Mouse (Mus musculus) stomach, embryonic 16.5 days (tissue): ENCODE measurements around the gene Gm10413. TPM values are rescaled to one million over a fixed set of nuclear protein-coding genes. Genes with fewer than 3 reads are reported as not detected.
"Not testable (repeated sequence)": the region's sequence is repeated elsewhere in the genome, so short reads cannot be mapped to it uniquely, and the experiment has no call there.

Source experiments
- ATAC-seq: fragments of 200-750 bp; cut with Nextera tagmentation; 2 replicates; pipeline ENCODE4 v1.8.0; 2017; ENCODE audit warnings: moderate number of reproducible peaks, moderate TSS enrichment; ENCODE audit not compliant: insufficient read depth, low FRiP score
- H3K27ac ChIP-seq: fragments of 300-500 bp; sonication (generic); 2 replicates; pipeline ENCODE4 v1.5.1; 2014; ENCODE audit warnings: low read length
- H3K27me3 ChIP-seq: fragments of 300-500 bp; sonication (generic); 2 replicates; pipeline ENCODE4 v1.6.1; 2014; ENCODE audit warnings: low read length, control low read depth, mixed read lengths; ENCODE audit not compliant: control insufficient read depth, insufficient read depth
- H3K36me3 ChIP-seq: fragments of 300-500 bp; sonication (generic); 2 replicates; pipeline ENCODE4 v1.6.1; 2014; ENCODE audit warnings: low read length; ENCODE audit not compliant: control insufficient read depth, insufficient read depth
- H3K4me1 ChIP-seq: fragments of 300-500 bp; sonication (generic); 2 replicates; pipeline ENCODE4 v1.6.1; 2014; ENCODE audit warnings: low read length, control low read depth, mixed read lengths; ENCODE audit not compliant: control insufficient read depth, insufficient read depth
- H3K4me2 ChIP-seq: fragments of 300-500 bp; sonication (generic); 2 replicates; pipeline ENCODE4 v1.6.1; 2014; ENCODE audit warnings: low read depth, low read length, mixed read lengths
- H3K4me3 ChIP-seq: fragments of 300-500 bp; sonication (generic); replicated peaks from 2 replicates; pipeline ENCODE4 v1.5.1; 2014; ENCODE audit warnings: mild to moderate bottlenecking, low read length
- H3K9ac ChIP-seq: fragments of 300-500 bp; sonication (generic); 2 replicates; pipeline ENCODE4 v1.6.1; 2014; ENCODE audit warnings: low read length
- H3K9me3 ChIP-seq: fragments of 300-500 bp; sonication (generic); replicated peaks from 2 replicates; pipeline ENCODE4 v1.6.1; 2016; ENCODE audit warnings: low read length, control low read depth; ENCODE audit not compliant: control insufficient read depth
- WGBS: fragments of 180-500 bp; shearing (Covaris S2); extraction: QIAGEN DNeasy Blood & Tissue Kit; methylation state at CpG from one replicate; pipeline ENCODE4 v1.1.7; 2014; 5-methylcytosine and 5-hydroxymethylcytosine counted together
- polyA plus RNA-seq: library from polyadenylated mRNA; unstranded; fragments of >200 nt; fragmentation: Nextera tagmentation; extraction: Ambion mirVana; gene quantifications from 2 replicates; pipeline ENCODE4 v1.2.1, GENCODE M21; 2015

Gene Gm10413
- not detected in 2 replicates for polyA plus RNA-seq

GRCm38 (mm10) chr14:3394793-3395192, at the start of gene Gm10413:
TSS of gene Gm10413 (plus strand) at chr14:3395093.
- not testable (repeated sequence) for H3K27me3 ChIP-seq, H3K9ac ChIP-seq, H3K36me3 ChIP-seq, H3K4me1 ChIP-seq, H3K4me3 ChIP-seq, ATAC-seq, H3K4me2 ChIP-seq, H3K9me3 ChIP-seq, H3K27ac ChIP-seq
- WGBS, result no CpG with 5 or more reads among the region's 2 CpGs

- H3K27me3 ChIP-seq, H3K27ac ChIP-seq, H3K4me2 ChIP-seq, H3K9ac ChIP-seq, H3K9me3 ChIP-seq, H3K4me1 ChIP-seq, H3K4me3 ChIP-seq, ATAC-seq, H3K36me3 ChIP-seq: not testable (repeated sequence)
- WGBS, result no CpG with 5 or more reads among the region's 32 CpGs
Measured at GRCm38 (mm10) chr14:3412314-3412713, 17.4 kb downstream of the Gm10413 start, which contains the start of gene Gm10409. TSS of gene Gm10409 (plus strand) at chr14:3412614.

- H3K9me3 ChIP-seq, H3K4me2 ChIP-seq, H3K27ac ChIP-seq, H3K36me3 ChIP-seq, H3K27me3 ChIP-seq, ATAC-seq, H3K4me1 ChIP-seq, H3K9ac ChIP-seq, H3K4me3 ChIP-seq: not testable (repeated sequence)
- WGBS, result no CpG with 5 or more reads among the region's 2 CpGs
Measured at GRCm38 (mm10) chr14:3427803-3428202, 32.9 kb downstream of the Gm10413 start, which contains the start of gene Gm3005. TSS of gene Gm3005 (plus strand) at chr14:3428103.

DNA sequence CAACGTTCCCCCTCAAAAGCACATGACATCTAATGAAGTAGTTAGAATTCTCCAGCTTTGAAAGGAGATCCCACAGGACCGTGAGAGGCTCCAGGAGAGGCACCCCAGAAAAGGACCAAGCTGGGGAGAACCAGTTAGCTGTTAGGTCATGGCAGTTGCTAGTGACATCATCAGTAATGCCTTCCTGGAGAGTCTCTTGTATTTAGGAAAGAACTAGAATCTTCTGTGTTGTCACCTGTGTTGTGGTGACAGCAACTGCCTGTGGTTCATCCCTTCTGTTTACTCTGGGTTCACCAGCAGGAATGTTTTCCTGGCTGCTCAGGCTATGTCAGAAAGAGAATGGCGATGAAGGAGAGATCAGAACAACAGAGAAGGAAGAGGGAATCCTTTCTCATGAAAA, 54.2 kb downstream of the Gm10413 start, which contains the start of gene Gm10408:
TSS of gene Gm10408 (plus strand) at position 301 of the 400 bp plus-strand sequence.
- not testable (repeated sequence) for H3K27me3 ChIP-seq, H3K4me2 ChIP-seq, H3K9me3 ChIP-seq, H3K36me3 ChIP-seq, H3K4me1 ChIP-seq, H3K9ac ChIP-seq, ATAC-seq, H3K27ac ChIP-seq, H3K4me3 ChIP-seq
- no CpG with 5 or more reads among the region's 3 CpGs for WGBS

Other genes starting within 250 kb of the Gm10413 start
- gene Gm5795, start 206.8 kb upstream of the Gm10413 start, polyA plus RNA-seq, result not detected in 2 replicates
- 3.8 and 5.5 TPM in 2 replicates for gene D830030K20Rik, start 186.6 kb upstream of the Gm10413 start, polyA plus RNA-seq
- gene Gm2956, start 62.5 kb upstream of the Gm10413 start, polyA plus RNA-seq, result not detected in 2 replicates
- gene Gm10409, start 17.5 kb downstream of the Gm10413 start, polyA plus RNA-seq, result 0.74 and 0.89 TPM in 2 replicates
- gene Gm3005, start 33.0 kb downstream of the Gm10413 start, polyA plus RNA-seq, result 0.21 and 0.53 TPM in 2 replicates
- not detected in 2 replicates for gene Gm10408, start 54.3 kb downstream of the Gm10413 start, polyA plus RNA-seq
- not detected in 2 replicates for gene Gm3012, start 239.4 kb downstream of the Gm10413 start, polyA plus RNA-seq